Mouse (Mus musculus): Measurements from ENCODE around the gene Gpr37l1. TPM values are rescaled to one million over a fixed set of nuclear protein-coding genes. Genes with fewer than 3 reads are reported as not detected.

The Gpr37l1 gene
- polyA plus RNA-seq, 1 experiment from 2014 or later, result 0.35 TPM

DNA sequence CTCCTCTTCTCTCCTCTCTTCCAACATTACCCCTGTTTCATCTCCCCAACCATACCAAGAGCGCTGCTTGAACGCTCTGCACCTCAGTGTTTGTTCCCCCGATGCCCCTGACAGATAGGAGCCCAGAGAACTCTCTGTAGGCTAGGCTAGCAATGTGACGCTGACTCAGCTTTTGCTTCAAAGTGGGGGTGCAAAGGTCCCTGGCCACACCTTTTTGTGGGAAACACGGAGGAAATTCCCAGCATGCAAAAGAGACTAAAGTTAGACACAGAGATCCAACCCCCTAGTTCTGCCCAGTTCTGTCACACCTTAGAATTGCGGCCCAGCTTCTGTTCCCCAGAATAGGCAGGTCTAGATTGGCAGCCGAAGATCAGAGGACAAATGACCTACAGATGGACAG is 11.4 kb upstream of the Gpr37l1 start:
- ATAC-seq (ENCODE audit: low FRiP score), result no peak
- H3K9ac ChIP-seq, result no peak overlapping the region
- no peak overlapping the region for H3K27ac ChIP-seq
- no peak overlapping the region for H3K4me2 ChIP-seq
- no peaks in the 10 kb centered on the region for H3K27me3 ChIP-seq
- no peaks in the 10 kb centered on the region for H3K36me3 ChIP-seq
- 90% methylated on average over 7 of the region's 7 CpGs for WGBS
- H3K4me3 ChIP-seq, result no peak overlapping the region
- 0 out of 2 replicates have a peak, but pooled peaks cover 5% of the 10 kb centered on the region for H3K4me1 ChIP-seq (replicated peaks)
- no peaks in the 10 kb centered on the region for H3K9me3 ChIP-seq

DNA sequence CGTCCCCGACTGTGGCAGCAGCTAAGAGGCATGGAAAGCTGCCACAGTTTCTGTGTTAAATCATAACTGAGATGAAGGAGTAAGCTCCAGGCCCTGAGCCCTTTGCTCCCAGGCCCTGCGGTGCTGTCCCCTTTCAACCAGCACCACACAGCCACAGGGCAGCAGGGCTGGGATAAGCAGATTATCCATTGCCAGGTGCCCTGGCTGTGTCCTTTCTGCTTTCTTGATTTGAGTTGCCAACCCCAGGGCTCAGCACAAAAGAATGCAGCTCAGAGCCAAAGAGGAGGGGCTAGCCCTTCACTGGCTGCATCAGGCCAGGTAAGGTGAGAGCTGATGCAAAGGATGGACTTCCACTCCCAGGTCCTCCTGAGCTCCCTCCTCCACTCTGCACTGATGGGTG is 10.2 kb upstream of the Gpr37l1 start:
- H3K9ac ChIP-seq, result no peak overlapping the region
- H3K27me3 ChIP-seq, result no peaks in the 10 kb centered on the region
- WGBS, result 94% methylated on average over 3 of the region's 3 CpGs
- H3K27ac ChIP-seq, result no peak overlapping the region
- H3K4me1 ChIP-seq (replicated peaks), result 0 out of 2 replicates have a peak, but pooled peaks cover 5% of the 10 kb centered on the region
- H3K9me3 ChIP-seq, result no peaks in the 10 kb centered on the region
- no peaks in the 10 kb centered on the region for H3K36me3 ChIP-seq
- H3K4me3 ChIP-seq, result no peak overlapping the region
- H3K4me2 ChIP-seq, result no peak overlapping the region
- ATAC-seq (ENCODE audit: low FRiP score), result no peak

DNA sequence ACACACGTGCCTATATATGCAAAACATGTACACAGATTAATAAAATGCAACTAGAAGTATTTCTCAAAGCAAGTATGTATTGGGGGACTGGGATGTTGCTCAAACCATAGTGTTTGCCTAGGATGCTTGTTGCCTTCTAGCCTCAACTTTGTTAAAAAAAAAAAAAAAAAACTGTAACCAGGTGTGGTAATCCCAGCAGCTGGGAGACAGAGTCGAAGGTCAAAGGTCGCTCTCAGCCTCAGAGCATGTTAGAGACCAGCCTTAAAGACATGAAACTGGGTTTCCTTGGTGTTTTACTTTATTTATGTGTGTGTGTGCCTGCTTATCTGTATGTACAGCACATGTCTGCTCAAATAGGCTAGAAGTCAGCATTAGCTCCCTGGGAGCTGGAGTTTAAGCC is 7.7 kb upstream of the Gpr37l1 start:
- 88% methylated on average over 3 of the region's 3 CpGs for WGBS
- no peaks in the 10 kb centered on the region for H3K36me3 ChIP-seq
- H3K9me3 ChIP-seq, result no peaks in the 10 kb centered on the region
- no peak overlapping the region for H3K4me3 ChIP-seq
- H3K4me1 ChIP-seq (replicated peaks), result no peaks in the 10 kb centered on the region
- H3K4me2 ChIP-seq, result no peak overlapping the region
- no peaks in the 10 kb centered on the region for H3K27me3 ChIP-seq
- H3K9ac ChIP-seq, result no peak overlapping the region
- H3K27ac ChIP-seq, result no peak overlapping the region
- ATAC-seq (ENCODE audit: low FRiP score), result no peak

DNA sequence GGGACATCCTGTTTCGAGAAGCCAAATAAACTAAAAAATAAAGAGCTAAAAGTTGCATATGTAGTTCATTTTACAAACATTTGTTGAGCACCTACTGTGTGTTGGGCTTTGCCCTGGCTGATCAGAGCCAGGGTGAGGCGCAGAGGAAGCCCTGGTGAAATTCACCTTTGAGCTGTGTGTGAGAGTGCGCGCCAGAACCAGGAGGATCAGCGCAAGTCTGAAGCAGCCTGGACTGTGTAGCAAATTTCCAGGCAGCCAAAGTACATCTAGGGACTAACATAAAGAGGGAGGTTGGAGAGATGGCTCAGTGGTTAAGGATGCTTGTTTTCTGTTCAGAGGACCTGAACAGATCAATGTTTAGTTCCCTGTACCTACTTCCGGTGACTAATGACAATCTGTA is 5.8 kb upstream of the Gpr37l1 start:
- H3K27me3 ChIP-seq, result no peaks in the 10 kb centered on the region
- no peaks in the 10 kb centered on the region for H3K9me3 ChIP-seq
- H3K36me3 ChIP-seq, result no peaks in the 10 kb centered on the region
- H3K4me2 ChIP-seq, result no peak overlapping the region
- no peak overlapping the region for H3K9ac ChIP-seq
- 0 out of 2 replicates have a peak, but pooled peaks cover 4% of the 10 kb centered on the region for H3K4me1 ChIP-seq (replicated peaks)
- H3K4me3 ChIP-seq, result no peak overlapping the region
- 92% methylated on average over 6 of the region's 6 CpGs for WGBS
- no peak overlapping the region for H3K27ac ChIP-seq
- no peak for ATAC-seq (ENCODE audit: low FRiP score)

DNA sequence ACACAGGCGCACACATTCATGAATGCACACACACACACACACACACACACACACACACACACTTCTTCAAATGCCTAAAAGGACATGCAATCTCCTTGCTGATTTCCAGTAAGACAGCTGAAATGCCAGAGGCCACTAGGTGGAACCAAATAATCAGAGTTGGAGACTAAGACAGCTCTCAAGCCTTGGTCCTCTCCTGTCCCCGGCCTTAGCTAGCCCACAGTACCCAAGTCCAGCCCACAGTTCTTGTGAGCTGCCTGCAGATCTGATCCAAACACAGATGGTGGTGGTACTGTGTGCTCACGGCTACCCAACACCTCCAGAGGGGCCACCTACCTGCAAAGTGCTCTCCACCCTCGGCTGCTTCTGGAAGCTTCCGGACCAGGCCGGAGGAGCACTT is 4.5 kb upstream of the Gpr37l1 start:
- Histone ChIP-seq H3K4me1 (replicated peaks) (0 out of 2 replicates have a peak, but pooled peaks cover 4% of the 10 kb centered on the region), H3K36me3 (no peaks in the 10 kb centered on the region), H3K4me2 (no peak overlapping the region), H3K27me3 (no peaks in the 10 kb centered on the region; the same call in 1 of the 2 replicates), H3K27ac (no peak overlapping the region), H3K9ac (no peak overlapping the region), H3K4me3 (no peak overlapping the region), H3K9me3 (no peaks in the 10 kb centered on the region)
- 56% methylated on average over 6 of the region's 6 CpGs for WGBS
- ATAC-seq (ENCODE audit: low FRiP score), result peak; percentile 72

DNA sequence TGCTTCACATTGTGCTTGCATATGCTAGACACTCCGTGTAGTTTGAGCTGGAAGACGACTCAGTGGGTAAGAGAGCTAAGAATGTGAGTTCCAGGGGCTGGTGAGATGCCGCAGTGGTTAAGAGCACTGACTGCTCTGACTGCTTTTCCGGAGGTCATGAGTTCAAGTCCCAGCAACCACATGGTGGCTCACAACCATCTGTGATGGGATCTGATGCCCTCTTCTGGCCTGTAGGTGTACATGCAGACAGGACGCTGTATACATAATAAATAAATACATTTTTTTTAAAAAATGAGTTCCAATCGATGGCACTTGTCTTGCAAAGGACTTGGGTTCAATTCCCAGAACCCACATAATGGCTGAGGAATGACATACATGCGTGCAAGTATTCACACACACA is 3.7 kb upstream of the Gpr37l1 start:
- no peak for ATAC-seq (ENCODE audit: low FRiP score)
- H3K9me3 ChIP-seq, result no peaks in the 10 kb centered on the region
- H3K4me3 ChIP-seq, result no peak overlapping the region
- no peaks in the 10 kb centered on the region; the same call in 1 of the 2 replicates for H3K27me3 ChIP-seq
- no peak overlapping the region for H3K9ac ChIP-seq
- H3K36me3 ChIP-seq, result no peaks in the 10 kb centered on the region
- WGBS, result 85% methylated on average over 7 of the region's 7 CpGs
- H3K4me1 ChIP-seq (replicated peaks), result 0 out of 2 replicates have a peak, but pooled peaks cover 4% of the 10 kb centered on the region
- no peak overlapping the region for H3K4me2 ChIP-seq
- no peak overlapping the region for H3K27ac ChIP-seq

DNA sequence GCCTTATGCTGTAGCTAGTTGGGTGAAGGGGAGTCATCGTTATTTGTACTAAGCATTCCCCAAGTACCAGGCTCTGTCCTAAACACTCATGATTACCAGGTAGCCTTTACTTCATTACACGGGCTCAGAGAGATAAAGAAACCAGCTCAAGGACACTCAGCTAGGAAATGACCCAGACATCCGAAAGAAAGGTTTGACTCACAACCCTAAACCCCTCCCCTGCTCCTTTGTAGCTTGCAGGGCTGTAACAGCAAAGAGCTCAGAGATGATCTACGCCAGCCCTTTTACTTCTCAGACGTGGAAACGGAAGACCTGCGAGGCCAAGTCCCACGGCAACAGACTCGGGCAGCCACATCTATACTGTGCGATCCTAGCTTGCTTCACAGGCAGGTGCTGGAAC is 2.8 kb upstream of the Gpr37l1 start:
- Histone ChIP-seq H3K27ac (no peak overlapping the region), H3K4me3 (no peak overlapping the region), H3K4me1 (replicated peaks) (0 out of 2 replicates have a peak, but pooled peaks cover 4% of the 10 kb centered on the region), H3K4me2 (no peak overlapping the region), H3K36me3 (no peaks in the 10 kb centered on the region), H3K9ac (no peak overlapping the region), H3K9me3 (no peaks in the 10 kb centered on the region), H3K27me3 (no peaks in the 10 kb centered on the region; the same call in 1 of the 2 replicates)
- WGBS, result 81% methylated on average over 10 of the region's 10 CpGs
- no peak for ATAC-seq (ENCODE audit: low FRiP score)

DNA sequence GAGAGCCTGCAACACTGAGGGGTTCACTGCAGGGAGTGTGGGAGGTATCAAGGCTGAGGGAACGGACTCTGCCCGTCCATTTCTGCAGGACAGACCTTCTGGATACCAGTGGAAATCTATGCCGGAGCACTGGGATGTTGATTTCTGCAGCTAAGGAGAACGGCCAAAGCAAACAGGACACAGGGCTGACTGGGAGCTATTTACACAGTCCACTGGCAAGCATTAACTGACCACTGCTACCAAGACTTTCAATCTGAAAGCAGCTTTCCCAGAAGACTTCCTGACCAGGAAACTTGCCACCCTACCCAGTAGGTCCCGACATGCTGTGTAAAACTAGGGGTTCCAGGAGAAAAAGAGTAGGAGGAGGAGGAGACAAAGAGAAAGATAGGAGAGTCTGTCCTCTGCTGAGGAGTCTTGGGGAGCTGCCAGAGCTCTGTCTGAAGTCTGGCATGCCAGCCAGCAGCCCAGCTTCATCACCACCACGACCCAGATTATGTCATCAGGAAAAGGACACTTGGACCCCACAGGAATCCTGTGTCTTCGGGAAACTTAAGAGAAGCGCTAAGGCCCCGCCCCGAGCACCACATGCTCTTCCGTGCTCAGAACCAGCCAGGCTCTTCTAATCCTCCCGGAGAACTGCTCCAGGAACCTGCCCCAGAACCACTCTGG is 2.2 kb upstream of the Gpr37l1 start:
- no peaks in the 10 kb centered on the region; the same call in 1 of the 2 replicates for H3K27me3 ChIP-seq
- H3K36me3 ChIP-seq, result no peaks in the 10 kb centered on the region
- H3K9ac ChIP-seq, result no peak overlapping the region
- H3K9me3 ChIP-seq, result no peaks in the 10 kb centered on the region
- 64% methylated on average over 12 of the region's 12 CpGs for WGBS
- ATAC-seq (ENCODE audit: low FRiP score), result no peak
- H3K4me1 ChIP-seq (replicated peaks), result 0 out of 2 replicates have a peak, but pooled peaks cover 4% of the 10 kb centered on the region
- H3K4me3 ChIP-seq, result no peak overlapping the region
- H3K4me2 ChIP-seq, result no peak overlapping the region
- H3K27ac ChIP-seq, result 0 out of 2 replicates have a peak overlapping the region, but pooled peaks have one; percentile 15

DNA sequence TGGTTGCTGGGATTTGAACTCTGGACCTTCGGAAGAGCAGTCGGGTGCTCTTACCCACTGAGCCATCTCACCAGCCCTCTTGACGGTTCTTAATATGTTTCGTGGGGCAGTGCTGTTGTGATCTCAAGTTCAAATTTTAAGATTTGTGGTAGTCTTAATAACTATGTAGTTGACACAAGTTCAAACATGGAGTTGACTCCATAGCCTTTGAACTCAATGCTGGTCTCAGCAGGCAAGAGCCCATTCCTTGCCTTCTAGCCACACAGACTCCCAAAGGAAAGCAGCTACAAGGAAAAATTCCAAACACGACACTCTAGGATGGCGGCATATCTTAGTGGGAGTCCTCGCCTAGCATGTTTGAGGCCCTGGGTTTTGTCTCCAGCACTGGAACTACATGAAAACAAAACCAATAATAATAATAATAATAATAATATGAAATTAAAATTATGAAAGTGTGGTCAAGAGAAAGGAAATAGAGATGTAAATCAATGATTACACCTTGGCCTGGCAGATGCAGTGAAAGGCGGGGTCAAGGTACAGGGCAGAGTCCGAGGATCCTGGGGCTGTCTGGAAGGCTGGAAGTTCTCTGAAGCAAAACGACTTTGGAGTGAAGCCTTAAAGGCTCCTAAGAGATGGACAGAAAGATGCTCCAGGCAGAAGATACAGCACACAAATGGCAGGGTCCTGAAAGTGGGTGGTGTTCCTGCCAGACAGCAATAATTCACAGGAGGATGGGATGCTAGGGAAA is 1.1 kb upstream of the Gpr37l1 start:
- Histone ChIP-seq H3K27me3 (no peaks in the 10 kb centered on the region; the same call in 1 of the 2 replicates), H3K4me1 (replicated peaks) (0 out of 2 replicates have a peak, but pooled peaks cover 4% of the 10 kb centered on the region), H3K4me3 (no peak overlapping the region), H3K9ac (no peak overlapping the region), H3K9me3 (no peaks in the 10 kb centered on the region), H3K36me3 (no peaks in the 10 kb centered on the region), H3K4me2 (no peak overlapping the region), H3K27ac (no peak overlapping the region)
- 94% methylated on average over 10 of the region's 10 CpGs for WGBS
- no peak for ATAC-seq (ENCODE audit: low FRiP score)

DNA sequence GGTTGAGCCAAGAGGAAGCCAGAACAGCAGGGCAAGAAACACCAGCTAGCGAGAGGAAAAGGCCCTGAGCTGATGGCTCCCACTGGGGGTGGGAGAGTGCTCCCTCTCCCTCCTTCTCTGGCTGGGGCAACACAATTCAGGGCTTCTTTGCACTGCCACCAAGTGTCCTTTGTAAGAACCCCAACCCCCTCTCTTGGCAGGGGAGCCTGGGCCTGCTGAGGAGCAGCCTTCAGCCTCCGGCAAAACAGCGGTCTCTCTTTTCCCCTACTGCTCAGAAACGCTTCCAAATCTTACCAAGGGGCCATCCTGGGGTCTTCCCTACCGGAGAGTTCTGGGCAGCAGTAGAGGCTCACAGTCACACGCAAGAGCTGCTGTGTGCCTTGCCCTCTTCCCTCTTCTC is 4.8 kb downstream of the Gpr37l1 start:
- Histone ChIP-seq H3K9ac (no peak overlapping the region), H3K27me3 (no peaks in the 10 kb centered on the region; the same call in 1 of the 2 replicates), H3K4me2 (no peak overlapping the region), H3K9me3 (no peaks in the 10 kb centered on the region), H3K36me3 (no peaks in the 10 kb centered on the region), H3K4me1 (replicated peaks) (peaks cover 7% of the 10 kb centered on the region), H3K4me3 (no peak overlapping the region), H3K27ac (peak overlapping the region; percentile 8)
- no peak for ATAC-seq (ENCODE audit: low FRiP score)
- WGBS, result 42% methylated on average over 6 of the region's 6 CpGs

DNA sequence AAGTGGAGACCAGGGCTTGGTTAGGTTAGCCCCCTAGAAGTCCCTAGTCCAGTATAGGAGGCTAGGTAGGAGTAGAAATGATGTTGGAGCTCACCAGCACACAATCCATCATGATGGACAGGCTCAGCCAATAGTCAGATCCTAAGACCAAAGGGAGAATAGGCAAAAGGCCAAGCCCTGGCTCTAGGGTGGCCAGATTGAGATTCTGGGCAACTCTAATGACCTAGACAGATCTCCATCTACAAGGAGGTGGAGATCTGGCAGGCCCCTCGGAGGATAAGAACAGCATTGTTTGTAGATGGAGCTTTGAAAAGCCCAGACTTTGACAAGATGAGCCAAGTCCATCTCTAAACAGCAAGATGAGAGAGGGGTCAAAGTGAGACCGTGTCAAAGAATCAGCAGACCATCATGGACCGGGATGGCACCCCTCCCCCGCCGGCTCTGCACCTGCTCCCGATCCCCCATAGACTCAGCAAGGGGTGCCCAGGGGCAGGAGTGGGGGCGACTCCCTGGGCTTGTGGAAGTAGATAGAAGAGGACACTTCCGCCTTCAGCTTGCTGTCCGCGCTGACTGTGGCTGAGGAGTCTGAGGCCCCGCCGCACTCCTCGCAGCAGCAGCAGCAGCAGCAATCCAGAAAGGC is 7.0 kb downstream of the Gpr37l1 start:
- Histone ChIP-seq H3K27ac (peak overlapping the region; percentile 80), H3K27me3 (no peaks in the 10 kb centered on the region), H3K4me3 (no peak overlapping the region), H3K9ac (no peak overlapping the region), H3K4me2 (no peak overlapping the region), H3K36me3 (peaks cover 15% of the 10 kb centered on the region), H3K9me3 (no peaks in the 10 kb centered on the region), H3K4me1 (replicated peaks) (peaks cover 7% of the 10 kb centered on the region)
- 85% methylated on average over 13 of the region's 13 CpGs for WGBS
- ATAC-seq (ENCODE audit: low FRiP score), result no peak

DNA sequence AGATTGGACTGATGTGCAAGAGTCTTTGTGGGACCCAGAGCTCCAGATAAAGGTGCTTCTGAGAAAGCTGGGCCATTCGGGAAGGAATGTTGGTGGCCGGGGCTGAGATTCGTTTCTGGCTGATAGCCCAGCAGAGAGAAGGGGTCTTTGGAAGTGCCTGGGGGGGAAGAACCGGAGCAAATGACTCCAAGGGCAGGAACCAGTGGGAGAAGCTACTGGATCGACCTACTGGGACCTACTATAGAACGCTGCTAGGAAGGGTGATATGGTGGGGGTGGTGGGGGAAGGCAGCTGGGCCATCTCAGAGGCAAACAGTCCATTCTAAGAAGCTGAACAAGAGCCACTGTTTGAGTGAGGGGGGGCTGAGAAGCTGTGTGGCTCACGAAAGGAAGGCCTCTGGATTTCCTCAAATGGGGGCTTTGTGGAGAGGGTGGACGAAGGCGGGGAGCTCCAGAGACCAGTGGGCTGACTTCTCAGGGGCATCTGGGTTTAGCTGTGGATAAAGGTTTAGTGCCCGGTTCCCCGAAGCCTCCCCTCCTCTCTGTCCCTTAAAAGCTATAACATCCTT is 7.8 kb downstream of the Gpr37l1 start:
- Histone ChIP-seq H3K9me3 (no peaks in the 10 kb centered on the region), H3K4me3 (no peak overlapping the region), H3K4me1 (replicated peaks) (peaks cover 14% of the 10 kb centered on the region), H3K4me2 (no peak overlapping the region), H3K36me3 (peaks cover 21% of the 10 kb centered on the region), H3K27me3 (no peaks in the 10 kb centered on the region), H3K9ac (no peak overlapping the region), H3K27ac (peak overlapping the region; percentile 80)
- 64% methylated on average over 11 of the region's 11 CpGs for WGBS
- peak; percentile 12; the same call in 1 of the 2 replicates for ATAC-seq (ENCODE audit: low FRiP score)
